Mouse (Mus musculus) liver, adult 2 months (tissue): ENCODE measurements around the gene Chchd3.

Source experiments
- CTCF ChIP-seq: fragments of 200-500 bp; IDR thresholded peaks from 2 replicates; pipeline ENCODE4 v1.5.1; 2011; ENCODE audit warnings: low read depth, low read length, control low read depth
- POLR2A ChIP-seq: fragments of 200-500 bp; IDR thresholded peaks from 2 replicates; pipeline ENCODE4 v1.6.1; 2011; ENCODE audit warnings: low read length, control low read depth; ENCODE audit not compliant: insufficient read depth; ENCODE audit errors: extremely low read depth

DNA sequence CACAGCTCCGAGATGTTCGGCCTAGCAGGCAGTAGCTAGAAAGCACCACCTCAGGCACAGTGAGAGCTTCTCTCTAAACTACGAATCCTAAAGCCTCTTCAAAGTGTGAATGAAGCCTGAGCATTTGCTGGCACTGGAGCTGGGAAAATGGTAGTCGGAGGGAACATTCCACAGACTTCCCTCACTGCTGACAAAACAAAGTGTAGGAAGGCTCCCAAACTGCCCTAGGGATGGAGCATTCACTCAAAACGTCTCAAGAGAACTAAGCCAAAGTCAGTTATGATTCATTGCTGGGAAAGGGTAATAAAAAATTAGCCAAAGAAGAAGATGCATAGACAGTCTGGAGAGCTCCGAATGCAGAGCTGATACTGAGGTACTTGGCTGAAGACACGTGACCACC is 211.1 kb downstream of the Chchd3 start:
- no peak for TF ChIP-seq POLR2A
- TF ChIP-seq CTCF = no peak
